Mouse (Mus musculus) forelimb bud, embryonic 11.5 days (tissue): ENCODE data around the gene Cyp11a1.

Source experiments
- DNase-seq: peaks from one replicate; pipeline ENCODE4 v3.0.0-alpha.2; 2012; ENCODE audit warnings: low read depth, low spot score

The Cyp11a1 gene

DNA sequence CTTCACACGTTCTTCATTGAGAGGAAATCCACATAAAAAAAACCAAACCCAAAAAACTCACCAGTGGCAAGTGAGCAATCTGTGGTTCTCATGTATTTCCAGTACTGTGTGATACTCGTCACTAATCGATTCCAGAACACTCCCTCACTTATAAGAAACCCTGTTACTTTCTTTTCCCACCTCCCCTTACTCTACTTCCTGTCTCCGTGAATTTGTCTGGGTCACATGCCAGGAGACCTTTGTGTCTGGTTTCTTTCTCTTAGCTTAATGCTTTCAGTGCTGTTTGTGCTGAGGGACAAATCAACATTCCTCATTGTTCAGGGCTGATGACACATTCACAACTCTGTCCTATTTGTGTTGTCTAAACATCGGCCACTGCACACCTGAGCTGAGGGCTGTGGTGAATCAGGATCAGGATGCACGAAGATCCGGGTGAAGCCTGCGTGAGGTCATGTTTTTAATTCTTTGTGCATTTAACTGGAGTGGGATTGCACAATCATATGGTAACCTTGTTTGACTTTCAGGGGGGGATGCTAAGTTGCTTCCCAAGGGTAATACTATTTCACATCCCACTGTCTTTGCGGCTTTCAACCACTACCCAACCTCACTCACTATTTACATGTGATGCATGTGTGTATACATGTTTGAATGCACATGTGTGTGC, 33.3 kb upstream of the Cyp11a1 start:
- peak; percentile 70 for DNase-seq

DNA sequence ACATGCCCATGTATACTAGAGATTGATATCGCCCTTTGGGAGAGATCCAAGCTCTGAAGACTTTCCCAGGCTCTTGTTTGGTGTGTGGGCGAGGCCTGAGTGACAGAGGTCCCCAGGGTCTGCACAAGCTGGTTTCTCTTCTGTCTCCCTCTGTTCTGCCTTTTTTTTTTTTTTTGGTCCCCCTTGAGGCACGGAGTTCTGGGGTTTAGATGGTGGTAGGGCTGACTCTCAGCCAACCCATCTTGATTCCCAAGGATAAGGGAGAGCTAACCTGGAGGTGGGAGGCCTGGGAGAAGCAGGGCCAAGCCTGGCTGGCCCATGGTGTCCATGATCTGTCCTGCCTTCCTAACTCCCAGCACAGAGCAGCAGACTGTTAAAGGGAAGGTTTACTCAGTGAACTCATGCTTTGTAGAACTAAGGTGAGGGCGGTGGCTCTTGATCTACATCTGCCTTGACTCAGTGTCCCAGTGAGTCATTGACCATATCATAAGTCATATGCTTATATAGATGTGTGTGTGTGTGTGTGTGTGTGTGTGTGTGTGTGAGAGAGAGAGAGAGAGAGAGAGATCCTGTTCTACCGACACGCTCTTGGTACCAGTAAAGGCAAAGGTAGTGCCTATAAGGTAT, 32.7 kb upstream of the Cyp11a1 start:
- no peak for DNase-seq

GRCm38 (mm10) chr9:57974221-57974620, 32.0 kb upstream of the Cyp11a1 start:
- no peak for DNase-seq

DNA sequence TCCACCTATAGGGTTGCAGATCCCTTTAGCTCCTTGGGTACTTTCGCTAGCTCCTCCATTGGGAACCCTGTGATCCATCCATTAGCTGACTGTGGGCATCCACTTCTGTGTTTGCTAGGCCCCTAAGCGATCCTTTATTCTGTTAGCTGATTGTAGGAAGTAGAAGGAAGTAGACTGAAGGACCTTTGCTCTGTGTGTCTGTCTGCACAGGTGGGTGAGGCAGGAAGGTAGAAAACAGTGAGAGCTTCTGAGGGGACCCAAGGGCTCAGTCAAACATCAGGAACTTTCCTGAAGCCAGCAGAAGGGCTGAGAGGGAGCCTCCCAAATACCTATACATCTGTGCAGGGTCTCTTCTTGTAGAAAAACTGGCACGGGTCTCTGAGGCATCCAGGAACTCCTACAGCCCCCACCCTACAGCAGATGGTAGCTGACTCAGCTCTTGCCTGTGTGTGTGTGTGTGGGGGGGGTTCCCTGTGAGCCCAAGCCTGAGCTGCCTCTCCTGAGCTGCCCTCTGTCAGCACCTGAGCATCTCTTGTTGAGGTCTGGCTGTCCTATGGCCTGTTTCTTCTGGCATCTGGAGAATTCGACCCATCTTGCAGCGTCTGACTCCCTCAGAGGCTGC, 30.9 kb upstream of the Cyp11a1 start:
- DNase-seq, result no peak

DNA sequence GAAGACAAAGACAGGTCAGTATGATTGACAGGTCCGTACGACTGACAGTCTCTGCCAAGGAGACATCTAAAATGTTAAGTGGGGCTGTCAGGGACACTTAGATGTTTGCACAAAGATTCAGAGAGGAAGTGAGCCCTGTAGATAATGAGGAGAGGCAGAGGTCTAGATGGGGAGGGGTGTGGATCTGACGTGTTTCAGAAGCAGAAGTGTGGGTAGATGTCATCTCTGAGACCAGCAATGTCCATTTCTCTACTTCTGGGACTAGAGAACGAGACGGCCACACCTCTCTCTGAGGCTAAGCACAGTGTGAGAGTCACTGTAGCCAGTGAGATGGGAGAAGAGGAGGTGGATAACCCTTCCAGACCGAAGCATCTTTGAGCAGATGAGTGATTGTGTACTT, 28.2 kb upstream of the Cyp11a1 start:
- no peak for DNase-seq

GRCm38 (mm10) chr9:57978858-57979257, 27.4 kb upstream of the Cyp11a1 start:
- no peak for DNase-seq

- DNase-seq, result no peak
Measured at GRCm38 (mm10) chr9:57980570-57980969, 25.6 kb upstream of the Cyp11a1 start.

DNA sequence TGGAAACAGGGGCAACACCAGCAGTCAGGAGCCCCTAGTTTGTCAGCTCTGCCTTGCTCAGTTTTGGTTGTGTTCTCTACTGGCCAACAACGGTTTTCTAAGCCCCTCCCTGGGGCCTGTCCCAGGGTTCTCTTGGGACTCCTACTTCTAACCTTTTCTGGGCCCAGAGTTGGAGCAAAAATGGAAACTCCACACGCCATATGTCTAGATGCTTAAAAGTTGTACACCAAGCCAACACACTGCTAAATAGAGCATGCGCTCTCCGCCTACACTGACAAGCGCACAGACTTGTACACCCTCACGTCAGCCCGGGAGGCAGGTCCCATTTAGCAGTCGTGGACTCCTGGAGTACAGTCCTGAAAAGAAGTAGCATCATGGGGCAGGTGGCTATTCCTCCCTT, 20.9 kb upstream of the Cyp11a1 start:
- DNase-seq, result no peak

DNA sequence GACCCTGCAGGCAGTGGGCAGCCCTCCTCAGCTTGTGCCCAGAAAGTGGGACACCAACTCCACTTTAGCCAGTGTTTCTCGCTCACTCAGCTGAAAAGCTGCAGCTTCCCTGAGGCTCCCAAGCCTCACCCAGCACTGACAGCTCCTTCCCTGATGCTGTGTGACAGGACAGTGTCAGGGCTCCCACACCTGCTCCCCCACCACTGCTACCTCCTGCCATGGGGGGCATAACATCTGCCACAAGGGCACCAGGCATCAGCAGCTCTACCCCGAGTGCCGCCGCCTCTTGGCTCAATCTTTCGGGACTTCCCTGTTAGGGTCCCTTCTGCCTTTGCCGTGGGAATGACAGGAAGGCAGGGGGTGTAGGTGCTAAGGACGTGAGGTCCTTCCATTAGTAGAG, 19.9 kb upstream of the Cyp11a1 start:
- no peak for DNase-seq

- no peak for DNase-seq
Measured at GRCm38 (mm10) chr9:57988098-57988497, 18.1 kb upstream of the Cyp11a1 start.

- DNase-seq, result no peak
Measured at GRCm38 (mm10) chr9:57989309-57989708, 16.9 kb upstream of the Cyp11a1 start.

- peak; percentile 64 for DNase-seq
Measured at GRCm38 (mm10) chr9:57990438-57991110, 15.6 kb upstream of the Cyp11a1 start.

DNA sequence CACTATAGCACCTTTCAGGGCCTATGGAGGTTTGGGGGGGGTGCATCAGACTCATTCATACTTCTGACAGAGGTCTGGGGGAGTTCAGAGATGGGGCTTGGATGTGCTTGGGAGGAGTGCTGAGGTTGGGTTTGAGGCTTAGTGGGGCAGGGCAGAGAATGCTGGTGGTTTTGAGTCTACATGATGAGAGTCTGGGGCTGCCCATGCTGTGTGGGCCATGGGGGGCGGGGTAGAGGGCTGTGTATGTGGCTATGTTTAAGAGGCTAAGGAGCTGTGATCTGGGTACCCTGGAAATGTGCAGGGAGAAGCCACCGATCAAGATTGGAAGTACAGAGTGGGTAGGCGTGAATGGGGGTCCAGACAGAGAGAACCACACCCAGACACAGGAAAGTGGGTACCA, 14.2 kb upstream of the Cyp11a1 start:
- DNase-seq, result no peak

DNA sequence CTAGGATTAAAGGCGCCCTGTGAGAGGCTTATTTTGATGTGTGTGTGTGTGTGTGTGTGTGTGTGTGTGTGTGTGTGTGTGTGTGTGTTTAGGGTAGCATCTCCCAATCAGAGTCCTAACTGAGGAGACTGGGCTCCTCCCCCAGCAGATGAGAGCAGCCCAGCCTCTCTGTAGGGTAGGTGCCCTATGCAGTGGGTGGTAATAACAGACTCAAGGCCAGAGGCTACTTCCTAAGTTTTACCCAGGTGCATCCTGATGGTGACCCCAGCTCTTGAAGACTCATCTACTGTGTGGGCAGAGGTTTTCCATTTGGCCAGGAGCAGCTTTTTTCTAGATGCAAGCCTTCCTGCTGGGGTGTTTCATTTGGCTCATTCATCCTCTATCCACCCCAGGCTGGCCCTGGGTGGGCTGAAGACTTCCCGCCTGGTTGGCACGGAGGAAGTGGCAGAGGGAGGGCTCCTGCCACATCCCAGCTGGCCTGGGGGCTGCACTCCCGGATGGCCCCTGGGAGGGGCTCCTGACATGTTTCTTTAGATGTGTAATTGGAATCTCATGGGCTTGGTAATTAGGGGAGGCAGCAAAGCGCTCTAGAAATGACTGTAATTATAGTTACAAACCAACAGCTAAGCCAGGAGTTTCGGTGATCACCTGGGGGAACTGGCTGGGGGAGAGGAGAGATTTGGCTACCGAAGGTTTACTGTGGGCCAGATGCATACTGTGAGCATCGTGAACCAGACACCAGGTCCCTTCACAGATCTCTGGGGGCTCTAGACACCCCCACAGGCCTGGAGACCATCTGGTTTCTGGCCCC, 13.2 kb upstream of the Cyp11a1 start:
- DNase-seq, result peak; percentile 20

DNA sequence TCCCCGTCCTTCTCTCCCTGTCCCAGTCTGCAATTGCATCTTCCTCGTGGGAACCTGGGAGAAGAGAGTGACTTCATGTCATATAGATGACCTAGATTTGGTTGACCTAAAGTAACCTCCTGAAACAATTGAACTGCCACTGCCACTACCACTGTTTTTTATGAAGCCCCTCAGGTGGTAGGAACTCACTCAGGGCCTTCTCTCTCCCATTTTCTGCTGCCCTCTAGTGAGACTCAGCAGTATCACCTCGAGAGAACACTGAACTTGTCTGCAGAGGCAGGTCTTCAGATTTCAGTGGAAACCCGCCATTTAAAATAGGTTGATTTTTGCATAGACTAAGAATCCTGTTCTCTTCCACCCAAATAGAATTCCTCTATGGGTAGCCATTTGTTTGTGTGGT, 10.9 kb upstream of the Cyp11a1 start:
- peak; percentile 49 for DNase-seq

DNA sequence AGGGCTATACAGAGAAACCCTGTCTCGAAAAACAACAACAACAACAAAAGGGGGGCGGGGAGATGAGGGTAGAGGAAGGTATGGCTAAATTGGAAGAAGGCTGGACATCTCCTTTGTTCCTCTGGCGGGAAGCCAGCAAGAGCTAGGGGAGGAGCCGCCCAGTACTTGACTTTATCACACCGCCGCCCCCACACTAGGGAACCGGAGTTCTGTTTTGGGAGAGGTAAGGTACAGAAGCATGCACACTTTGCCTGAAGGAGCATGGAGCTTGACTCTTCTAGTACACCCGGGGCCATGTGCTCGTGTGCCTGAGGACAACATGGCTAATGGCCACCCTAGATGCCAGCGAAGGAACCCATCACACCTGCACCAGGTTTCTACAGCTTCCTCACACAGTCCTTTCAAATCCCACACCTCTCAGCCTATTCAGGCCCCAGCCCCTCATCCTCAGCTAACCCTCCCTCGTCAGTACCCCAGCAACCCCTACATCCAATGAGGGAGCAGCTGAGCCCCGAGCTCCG, 8.6 kb upstream of the Cyp11a1 start:
- no peak for DNase-seq

DNA sequence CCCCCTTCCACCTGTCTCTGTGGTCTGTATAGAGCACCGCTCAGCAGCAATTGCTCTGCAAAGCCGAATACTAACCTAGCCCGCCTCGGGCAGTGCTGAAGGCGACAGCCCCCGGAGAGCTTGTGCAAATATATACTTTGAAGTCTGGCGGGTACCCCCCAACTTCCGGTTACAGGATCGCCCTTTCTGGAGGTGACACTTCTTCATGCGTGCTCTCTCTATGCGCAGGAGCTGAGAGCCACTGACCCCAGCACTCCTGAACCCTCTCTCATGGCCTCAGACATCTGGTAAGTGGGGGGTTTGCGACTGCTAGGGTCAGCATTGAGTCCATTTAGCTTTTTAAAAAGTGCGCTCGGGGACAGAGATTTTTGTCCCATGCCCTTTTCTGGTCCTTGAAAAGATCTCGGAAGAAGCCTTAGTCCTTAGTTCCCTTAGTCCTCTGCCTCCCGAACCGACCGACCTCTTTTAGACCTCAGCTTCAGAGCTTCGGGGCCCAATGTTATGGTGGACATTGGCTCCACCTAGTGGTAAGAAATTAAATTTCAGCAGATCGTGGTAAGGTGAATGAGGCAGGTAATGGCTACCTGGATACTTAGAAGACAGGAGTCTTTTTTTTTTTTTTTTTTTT, 8.1 kb upstream of the Cyp11a1 start:
- DNase-seq, result peak; percentile 77

DNA sequence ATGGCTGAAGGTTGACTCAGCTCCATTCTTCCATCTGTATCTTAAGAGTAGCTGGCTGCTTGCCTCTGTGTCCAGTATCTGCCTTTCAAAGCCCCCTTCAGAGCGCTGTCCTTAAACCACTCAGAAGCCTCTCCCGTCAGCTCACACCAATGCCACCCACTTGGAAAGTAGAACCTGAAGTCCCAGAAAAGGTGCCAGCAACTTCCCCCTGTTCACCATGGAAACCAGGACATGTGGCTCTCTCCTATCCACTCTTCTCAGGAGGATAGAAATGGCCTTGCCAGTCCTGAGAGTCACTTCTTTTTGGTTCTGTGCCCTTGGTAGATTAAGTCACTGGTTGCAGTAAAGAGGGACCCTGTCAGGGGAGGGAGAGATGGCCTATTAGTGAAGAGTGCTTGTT, 7.5 kb upstream of the Cyp11a1 start:
- no peak for DNase-seq

DNA sequence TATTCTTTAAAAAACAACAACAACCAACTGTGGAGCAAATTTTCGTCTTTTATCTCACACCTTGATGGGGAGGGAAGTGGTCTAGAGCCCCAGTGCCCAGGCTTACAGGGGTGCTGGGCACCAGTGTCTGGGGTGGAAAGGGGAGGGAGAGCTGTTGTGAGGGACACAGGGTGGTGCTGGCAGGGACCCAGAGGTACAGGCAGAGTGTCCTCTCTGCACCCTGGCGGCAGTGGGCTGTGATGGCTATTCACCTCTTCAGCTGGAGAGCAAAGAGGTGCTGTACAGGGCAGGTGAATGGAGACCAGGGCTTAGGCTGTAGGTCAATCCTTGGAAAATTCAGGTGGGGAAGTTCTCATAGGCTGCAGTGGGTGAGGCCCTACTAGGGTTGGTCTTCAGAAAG, 6.5 kb upstream of the Cyp11a1 start:
- DNase-seq, result no peak

DNA sequence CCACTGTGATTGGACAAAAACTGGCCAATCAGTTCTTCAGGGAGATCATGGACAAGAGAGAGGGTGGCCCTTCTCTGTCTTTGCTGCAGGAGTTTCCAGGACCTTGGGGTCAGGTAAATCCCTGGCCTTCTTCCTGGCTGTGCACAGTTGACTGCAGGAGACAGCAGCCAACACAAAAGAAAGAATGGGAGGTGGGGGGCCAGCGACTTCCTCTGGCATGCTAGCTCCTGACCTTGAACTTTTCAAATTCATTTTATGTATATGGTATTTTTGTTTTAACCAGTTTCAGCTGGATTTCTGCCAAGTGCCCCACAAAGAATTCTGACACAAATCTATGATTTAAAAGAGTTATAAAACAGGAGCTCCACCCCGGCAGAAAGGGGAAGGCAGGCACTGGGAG, 2.9 kb upstream of the Cyp11a1 start:
- no peak for DNase-seq

GRCm38 (mm10) chr9:58008336-58009014, 2.3 kb downstream of the Cyp11a1 start:
- DNase-seq, result no peak
